Mouse (Mus musculus): Measurements from ENCODE around the gene Tlr12. TPM values are rescaled to one million over a fixed set of nuclear protein-coding genes. Genes with fewer than 3 reads are reported as not detected.
"Not testable (repeated sequence)": the region's sequence is repeated elsewhere in the genome, so short reads cannot be mapped to it uniquely, and the experiment has no call there.

Gene Tlr12
- total RNA-seq (2021) = under 1 TPM in 1 of 2 experiments, not detected in 1; 0.10 TPM

DNA sequence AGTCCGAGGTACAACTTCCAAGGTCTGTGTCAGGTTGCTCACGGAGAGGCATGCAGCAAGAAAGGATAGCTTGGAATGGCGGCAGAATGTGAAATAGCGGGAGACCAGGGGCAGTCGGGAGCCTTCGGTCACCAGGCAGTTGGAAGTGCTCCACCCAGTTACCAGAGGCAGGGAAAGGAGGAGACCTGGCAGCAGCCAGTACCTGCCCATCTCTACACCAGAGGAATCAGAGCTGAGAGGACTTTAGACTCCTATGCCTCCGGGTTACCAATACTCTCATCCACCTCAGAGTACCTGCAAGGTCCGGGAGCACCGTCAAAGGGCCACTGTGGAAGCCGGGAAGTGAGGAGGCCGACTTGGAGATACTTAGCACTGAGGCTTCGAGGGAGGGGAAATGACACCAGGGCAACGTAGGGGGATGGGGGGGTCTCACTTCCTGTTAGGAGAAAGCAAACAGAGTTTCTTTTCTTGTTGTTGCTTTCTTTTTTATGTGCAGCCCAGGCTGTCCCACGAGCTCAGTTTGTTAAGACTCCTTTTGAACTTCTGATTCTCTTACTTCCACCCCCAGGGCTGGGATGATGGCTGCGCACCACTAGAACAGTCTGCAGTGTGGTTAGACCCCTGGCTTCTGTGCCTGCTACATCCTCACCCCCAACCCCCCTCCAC, at the start of gene Tlr12:
Gene Tlr12, minus strand, starts transcription at position 374 of the 666 bp plus-strand sequence.
- intact Hi-C loops (cut with DNase I) = loop anchor here (5.0 kb wide), 1 partner anchor 159 kb away; no protein-coding TSS in a partner anchor
- DNase-seq (ENCODE audit: low spot score) = no peak

GRCm38 (mm10) chr4:128667195-128667594, 48.8 kb upstream of the Tlr12 start:
- intact Hi-C loops (cut with DNase I); DNase-seq (ENCODE audit: low spot score): not testable (repeated sequence)

GRCm38 (mm10) chr4:128666362-128666761, 47.9 kb upstream of the Tlr12 start:
- DNase-seq (ENCODE audit: low spot score); intact Hi-C loops (cut with DNase I): not testable (repeated sequence)

GRCm38 (mm10) chr4:128664002-128664401, 45.6 kb upstream of the Tlr12 start:
- intact Hi-C loops (cut with DNase I) = no loop called here
- DNase-seq (ENCODE audit: low spot score) = no peak

DNA sequence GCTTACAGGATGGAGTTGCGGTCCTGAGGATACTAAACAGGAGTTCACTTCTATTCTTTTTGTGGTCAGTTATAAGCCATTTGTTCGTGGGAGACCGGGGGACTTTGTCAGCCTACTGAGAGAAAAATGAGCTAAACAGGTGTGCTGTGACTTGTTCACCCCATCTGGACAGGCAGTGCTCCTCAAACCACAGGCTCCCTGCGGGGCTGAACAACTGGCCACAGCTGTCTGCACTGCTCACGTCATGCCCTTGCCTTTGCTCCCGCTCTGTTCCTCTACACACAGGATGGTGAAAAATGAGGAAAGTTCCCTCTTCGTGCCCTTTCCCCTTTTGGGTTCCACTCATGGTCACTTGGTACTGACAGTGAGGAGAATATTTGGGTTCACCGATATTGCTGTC, 42.6 kb upstream of the Tlr12 start:
- no peak for DNase-seq (ENCODE audit: low spot score)
- intact Hi-C loops (cut with DNase I) = no loop called here

DNA sequence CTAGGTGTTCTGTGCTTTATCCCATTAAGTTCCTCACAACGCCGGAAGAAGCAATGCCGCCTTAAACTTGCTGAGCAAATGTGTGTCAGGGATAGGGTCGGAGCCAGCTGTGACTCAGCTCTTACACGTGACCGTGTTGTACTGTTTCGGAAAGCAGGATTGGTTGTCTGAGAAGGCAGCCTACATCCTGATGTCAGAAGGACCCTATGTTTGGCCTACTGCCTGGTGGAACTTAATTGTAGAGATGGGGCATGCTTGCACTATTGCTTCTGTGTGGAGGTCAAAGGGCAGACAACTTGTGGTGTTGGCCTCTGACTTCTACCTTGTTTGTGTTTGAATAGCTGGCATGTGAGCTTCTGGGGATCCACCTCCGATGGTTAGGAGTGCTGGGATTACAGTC, 41.8 kb upstream of the Tlr12 start:
- intact Hi-C loops (cut with DNase I) = no loop called here
- no peak for DNase-seq (ENCODE audit: low spot score)

DNA sequence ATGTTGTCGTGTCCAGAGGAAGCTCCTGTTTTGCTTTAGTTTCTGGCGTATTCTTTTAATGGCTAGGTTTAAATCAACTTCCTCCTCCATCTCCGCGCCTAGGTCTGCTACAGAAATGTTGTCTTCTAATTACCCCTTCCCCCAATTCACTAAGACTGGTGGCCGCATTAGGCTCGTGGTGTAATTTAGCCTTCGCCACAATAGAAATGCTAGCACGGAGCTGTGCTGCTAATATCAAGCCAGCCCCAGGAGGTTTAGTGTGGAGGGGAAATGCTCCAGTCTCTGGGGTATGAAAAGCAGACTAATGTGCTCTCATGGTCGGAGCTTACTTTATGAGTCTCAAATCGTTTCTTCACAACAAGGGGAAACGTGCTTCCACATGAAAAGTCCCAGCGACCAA, 37.0 kb upstream of the Tlr12 start:
- no peak for DNase-seq (ENCODE audit: low spot score)
- intact Hi-C loops (cut with DNase I) = no loop called here

GRCm38 (mm10) chr4:128654505-128655381, 36.3 kb upstream of the Tlr12 start, which contains the start of gene Phc2:
Gene Phc2, plus strand, starts transcription at chr4:128654702.
- intact Hi-C loops (cut with DNase I) = no loop called here
- peak; percentile 80 for DNase-seq (ENCODE audit: low spot score)

GRCm38 (mm10) chr4:128652584-128653298, 34.3 kb upstream of the Tlr12 start:
- no peak for DNase-seq (ENCODE audit: low spot score)
- intact Hi-C loops (cut with DNase I) = no loop called here

- intact Hi-C loops (cut with DNase I) = no loop called here
- no peak for DNase-seq (ENCODE audit: low spot score)
Measured at GRCm38 (mm10) chr4:128651530-128651929, 33.1 kb upstream of the Tlr12 start.

- DNase-seq (ENCODE audit: low spot score) = no peak
- intact Hi-C loops (cut with DNase I) = no loop called here
Measured at GRCm38 (mm10) chr4:128648567-128649255, 30.3 kb upstream of the Tlr12 start.

DNA sequence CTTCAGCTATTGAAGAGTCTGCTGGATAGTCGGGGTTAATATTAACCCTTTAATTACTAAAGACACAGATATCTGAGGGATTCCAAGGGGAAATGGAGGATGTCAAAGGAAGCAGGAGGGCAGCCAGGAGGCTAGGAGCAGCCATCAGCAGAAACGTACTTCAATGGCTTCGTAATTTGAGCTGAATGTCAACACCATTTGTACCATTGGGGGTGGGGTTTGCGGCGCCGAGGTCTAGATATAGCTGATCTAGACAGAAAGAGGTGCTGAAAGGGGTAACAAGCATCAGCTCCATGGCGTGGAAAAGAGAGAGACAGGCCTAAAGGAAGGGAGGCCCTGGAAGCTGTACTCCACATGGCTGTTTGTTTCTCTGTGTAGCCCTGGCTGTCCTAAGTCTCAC, 28.3 kb upstream of the Tlr12 start:
- intact Hi-C loops (cut with DNase I) = no loop called here
- DNase-seq (ENCODE audit: low spot score) = no peak

DNA sequence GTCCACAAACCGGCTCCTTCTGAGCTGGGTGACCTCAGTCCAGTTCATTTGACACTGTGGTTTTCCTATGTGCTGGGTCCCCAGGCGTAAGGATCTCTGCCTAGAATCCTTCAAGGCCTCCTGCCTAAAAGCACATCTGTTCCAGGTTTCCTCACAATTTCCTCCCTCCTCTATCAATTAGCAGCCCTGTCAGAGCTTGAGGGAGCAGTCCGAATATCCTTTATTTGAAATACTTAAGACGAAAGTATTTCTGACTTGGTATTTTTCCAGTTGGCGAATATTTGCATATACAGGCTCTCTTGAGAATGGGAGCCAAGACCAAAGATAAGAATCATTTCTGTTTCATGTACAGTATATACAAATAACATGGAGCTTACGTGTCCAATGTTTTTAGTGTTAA, 27.5 kb upstream of the Tlr12 start:
- intact Hi-C loops (cut with DNase I) = no loop called here
- no peak for DNase-seq (ENCODE audit: low spot score)

DNA sequence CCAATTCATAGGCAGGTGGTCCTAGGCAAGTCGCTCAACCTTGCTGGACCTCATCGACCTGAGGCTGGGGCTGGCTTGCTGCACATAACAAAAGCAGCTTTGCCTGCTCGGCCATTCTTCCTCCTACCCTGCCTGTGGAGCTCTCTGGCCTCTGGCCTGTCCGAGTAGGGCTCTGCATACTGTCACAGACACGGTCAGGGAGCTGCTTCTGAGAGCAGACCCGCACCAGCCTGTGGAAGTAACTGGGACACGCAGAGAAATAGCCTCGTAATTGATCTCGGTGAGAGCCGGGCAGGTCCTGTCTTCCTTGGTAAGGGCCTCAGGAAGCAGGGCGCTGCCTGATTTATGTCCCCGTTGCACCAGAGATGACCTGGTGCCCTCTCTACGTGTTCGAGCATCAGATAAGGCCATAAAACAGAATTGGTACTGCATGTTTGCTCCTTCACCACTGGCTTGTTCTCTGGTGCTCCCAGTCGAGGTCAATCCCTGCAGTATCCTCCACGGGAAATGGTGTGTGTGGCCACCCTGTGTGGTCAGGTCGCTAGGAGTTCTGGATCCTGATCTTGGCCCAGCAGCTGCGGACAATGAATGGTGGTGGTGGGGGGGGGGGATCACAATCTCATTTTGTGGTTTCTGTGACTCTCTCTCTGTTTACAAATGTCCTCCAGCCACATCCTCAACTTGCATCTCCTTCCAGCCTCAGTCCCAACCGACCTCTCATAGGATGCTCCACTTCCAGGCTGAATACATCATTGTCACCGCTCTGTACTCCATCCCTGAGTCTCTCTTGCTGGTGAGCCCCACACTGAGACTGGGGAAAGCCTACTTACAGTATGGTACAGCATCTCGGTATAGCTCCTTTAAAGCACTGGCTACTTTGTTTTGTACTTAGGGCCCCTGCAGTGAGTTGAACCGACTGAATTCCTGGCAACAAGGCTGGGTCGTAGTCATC, 23.6 kb upstream of the Tlr12 start:
- intact Hi-C loops (cut with DNase I) = no loop called here
- no peak for DNase-seq (ENCODE audit: low spot score)

DNA sequence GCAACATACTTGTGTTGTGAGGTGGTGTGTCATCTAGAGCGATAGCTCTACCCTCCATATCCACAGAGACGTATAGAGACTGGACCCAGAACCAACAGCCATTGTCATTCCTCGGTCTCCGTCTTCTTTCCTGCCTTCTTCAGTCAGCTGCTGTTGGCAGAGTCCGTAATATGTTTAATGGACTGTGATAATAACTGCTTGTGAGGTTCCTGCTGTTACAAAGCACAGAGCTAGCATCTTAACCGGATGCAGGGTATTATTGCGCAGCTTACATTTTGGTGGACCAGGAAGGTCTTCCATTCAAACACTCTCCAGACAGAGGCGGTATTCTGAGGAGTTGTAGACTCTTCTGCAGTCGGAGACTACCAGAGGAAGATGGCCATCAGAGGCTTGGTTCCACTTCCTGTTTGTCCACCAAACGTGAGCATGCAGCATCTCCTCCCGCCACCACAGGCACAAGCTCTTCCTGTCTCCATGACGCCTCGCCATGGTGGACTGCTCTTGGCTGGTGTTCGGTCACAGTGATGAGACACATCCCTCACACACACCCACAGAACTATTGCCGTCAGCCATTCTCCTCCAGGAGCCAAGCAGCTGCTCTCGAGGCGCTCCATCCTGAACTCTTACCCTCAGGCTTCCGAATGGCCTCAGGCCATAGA, 20.0 kb upstream of the Tlr12 start:
- DNase-seq (ENCODE audit: low spot score) = no peak
- intact Hi-C loops (cut with DNase I) = no loop called here

GRCm38 (mm10) chr4:128637250-128637649, 18.8 kb upstream of the Tlr12 start:
- intact Hi-C loops (cut with DNase I) = no loop called here
- DNase-seq (ENCODE audit: low spot score) = no peak

GRCm38 (mm10) chr4:128635894-128636585, 17.6 kb upstream of the Tlr12 start:
- intact Hi-C loops (cut with DNase I) = no loop called here
- DNase-seq (ENCODE audit: low spot score) = no peak

- DNase-seq (ENCODE audit: low spot score) = no peak
- intact Hi-C loops (cut with DNase I) = no loop called here
Measured at GRCm38 (mm10) chr4:128635451-128635850, 17.0 kb upstream of the Tlr12 start.
